In the genomic region with DNA sequence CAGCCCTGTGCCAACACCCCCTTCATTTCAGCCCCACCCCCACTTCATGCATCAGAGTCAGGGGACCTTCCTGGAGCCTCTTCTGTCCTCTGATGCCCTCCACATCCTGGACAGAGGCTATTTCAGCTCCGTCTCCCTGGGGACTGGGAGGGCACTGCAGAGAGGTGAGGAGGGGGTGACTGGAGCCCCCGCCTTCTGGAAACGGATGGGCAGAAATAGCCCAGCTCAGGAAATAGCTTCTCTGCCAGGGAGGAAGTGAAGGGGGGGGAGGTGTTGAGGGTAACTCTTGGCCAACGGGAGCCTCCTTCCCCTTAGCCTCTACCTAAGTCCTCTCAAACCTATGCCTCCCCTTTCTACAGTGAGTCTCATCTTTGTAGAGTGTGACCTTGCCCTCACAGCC, we compare ENCODE assay signal across 10 mouse cellular contexts. TPM values are rescaled to one million over a fixed set of nuclear protein-coding genes. Genes with fewer than 3 reads are reported as not detected.
DNase-seq lines count a peak whose midpoint lies in the region; ATAC-seq lines count a peak whose summit lies in the region.
"Had no signal": no experiment of that assay in that cellular context is flagged by ENCODE, and none has a peak within 500 bp of the region (broad histone marks: within the 10 kb centered on the region; RNA-seq: fewer than 3 reads in every experiment).

No protein-coding gene starts in this region.

- intact Hi-C loops in left cerebral cortex, postnatal 10 days (cut with DNase I): no loop called here

- ATAC-seq in kidney, embryonic 16.5 days (ENCODE audit: low FRiP score, low TSS enrichment): no peak
- ATAC-seq in lung, embryonic 16.5 days (ENCODE audit: low read depth): peak; percentile 19; the same call in 1 of the 2 replicates
- no peak for ATAC-seq in hindbrain, embryonic 11.5 days (ENCODE audit: low FRiP score)
- ATAC-seq: Patski had no signal

- H3K9me3 ChIP-seq in kidney, embryonic 16.5 days (ENCODE audit: low read length): no peaks in the 10 kb centered on the region
- H3K9me3 ChIP-seq in lung, embryonic 16.5 days (ENCODE audit: control insufficient read depth, low read length): no peaks in the 10 kb centered on the region
- no peaks in the 10 kb centered on the region for H3K9me3 ChIP-seq in hindbrain, embryonic 11.5 days (ENCODE audit: control insufficient read depth, low read length)

- H3K4me2 ChIP-seq in kidney, embryonic 16.5 days (replicated peaks; ENCODE audit: low read depth, low read length): peak overlapping the region; percentile 12; the same call in 1 of the 2 replicates
- H3K4me2 ChIP-seq in lung, embryonic 16.5 days (ENCODE audit: low read depth, low read length): no peak overlapping the region
- H3K4me2 ChIP-seq in hindbrain, embryonic 11.5 days (replicated peaks; ENCODE audit: low read depth, low read length): no peak overlapping the region

- H3K27me3 ChIP-seq in kidney, embryonic 16.5 days (ENCODE audit: insufficient read depth, low read length): peaks cover 50% of the 10 kb centered on the region
- H3K27me3 ChIP-seq in lung, embryonic 16.5 days (ENCODE audit: control insufficient read depth, insufficient read depth, low read depth, low read length): peaks cover 50% of the 10 kb centered on the region
- peaks cover 60% of the 10 kb centered on the region for H3K27me3 ChIP-seq in hindbrain, embryonic 11.5 days (ENCODE audit: control insufficient read depth, insufficient read depth, low read length)

- no peaks in the 10 kb centered on the region for H3K36me3 ChIP-seq in kidney, embryonic 16.5 days (ENCODE audit: insufficient read depth, low read length)
- H3K36me3 ChIP-seq in lung, embryonic 16.5 days (ENCODE audit: control insufficient read depth, insufficient read depth, low read length): no peaks in the 10 kb centered on the region
- H3K36me3 ChIP-seq in hindbrain, embryonic 11.5 days (ENCODE audit: control insufficient read depth, insufficient read depth, low read length): no peaks in the 10 kb centered on the region

- H3K27ac ChIP-seq in kidney, embryonic 16.5 days (ENCODE audit: low read length): peak overlapping the region; percentile 50
- peak overlapping the region; percentile 19; the same call in 1 of the 2 replicates for H3K27ac ChIP-seq in lung, embryonic 16.5 days (ENCODE audit: low read length)
- no peak overlapping the region for H3K27ac ChIP-seq in hindbrain, embryonic 11.5 days (ENCODE audit: low read depth, low read length)
- H3K27ac ChIP-seq: layer of hippocampus, adult 2 months had no signal

- no peak overlapping the region for H3K9ac ChIP-seq in kidney, embryonic 16.5 days (replicated peaks; ENCODE audit: low read length)
- H3K9ac ChIP-seq in lung, embryonic 16.5 days (ENCODE audit: low read length): no peak overlapping the region
- H3K9ac ChIP-seq in hindbrain, embryonic 11.5 days (ENCODE audit: low read depth, low read length): no peak overlapping the region

- H3K4me3 ChIP-seq in kidney, embryonic 16.5 days (ENCODE audit: low read length): no peak overlapping the region
- no peak overlapping the region for H3K4me3 ChIP-seq in lung, embryonic 16.5 days (ENCODE audit: low read length)
- H3K4me3 ChIP-seq in hindbrain, embryonic 11.5 days (ENCODE audit: low read depth, low read length): no peak overlapping the region
- H3K4me3 ChIP-seq: layer of hippocampus, adult 2 months had no signal

- 38% methylated on average over 4 of the region's 4 CpGs for WGBS in kidney, embryonic 16.5 days
- WGBS in lung, embryonic 16.5 days: 27% methylated on average over 4 of the region's 4 CpGs
- WGBS in hindbrain, embryonic 11.5 days: 36% methylated on average over 4 of the region's 4 CpGs

- peaks cover 12% of the 10 kb centered on the region for H3K4me1 ChIP-seq in kidney, embryonic 16.5 days (ENCODE audit: insufficient read depth, low read length)
- peaks cover 20% of the 10 kb centered on the region; the same call in 1 of the 2 replicates for H3K4me1 ChIP-seq in lung, embryonic 16.5 days (replicated peaks; ENCODE audit: control insufficient read depth, insufficient read depth, low read length)
- no peaks in the 10 kb centered on the region for H3K4me1 ChIP-seq in hindbrain, embryonic 11.5 days (replicated peaks; ENCODE audit: control insufficient read depth, insufficient read depth, low read length)

- peak; percentile 28 to 40 for DNase-seq in B cell, adult 2 months
- peak; percentile 70 for DNase-seq in adrenal gland, adult 8-10 months
- DNase-seq in left cerebral cortex, postnatal 10 days (ENCODE audit: extremely low spot score in 1 of 2, low spot score in 2 of 2): no peak
- no peak for DNase-seq in hindbrain, embryonic 11.5 days (ENCODE audit: low spot score)
- no peak for DNase-seq in retina, postnatal 1 day
- DNase-seq: cerebellum, adult 18-20 months had no signal

RNA-seq across cellular contexts. Expression of gene Exoc3l2, which starts 9.3 kb away (rescaled TPM):
- total RNA-seq in adrenal gland, adult 8-10 months (2022): 10 to 100 TPM; 31.9 to 69.2 (median 51.8) TPM
- 2.9 and 3.8 TPM in 2 replicates for polyA plus RNA-seq in kidney, embryonic 16.5 days (2015; fragmentation: Nextera tagmentation; extraction: Ambion mirVana)
- 0.72 and 1.1 TPM in 2 replicates for polyA plus RNA-seq in lung, embryonic 16.5 days (2015; fragmentation: Nextera tagmentation; extraction: Ambion mirVana)
- 1 to 10 TPM in 1 of 2 experiments, under 1 TPM in 1; 0.69 to 1.4 TPM for total RNA-seq in left cerebral cortex, postnatal 10 days (2021)
- 0.66 and 0.76 TPM in 2 replicates for polyA plus RNA-seq in hindbrain, embryonic 11.5 days (2014; fragmentation: Nextera tagmentation; extraction: Ambion mirVana)
- polyA plus RNA-seq: Patski had no signal

RNA-seq across cellular contexts. Expression of gene Mark4, which starts 13.8 kb away (rescaled TPM):
- total RNA-seq in adrenal gland, adult 8-10 months (2022): 10 to 100 TPM; 44.4 to 53.9 (median 47.6) TPM
- 6.8 and 6.9 TPM in 2 replicates for polyA plus RNA-seq in kidney, embryonic 16.5 days (2015; fragmentation: Nextera tagmentation; extraction: Ambion mirVana)
- 5.2 TPM in 2 replicates for polyA plus RNA-seq in lung, embryonic 16.5 days (2015; fragmentation: Nextera tagmentation; extraction: Ambion mirVana)
- 100 to 1,000 TPM; 110 to 115 TPM for total RNA-seq in left cerebral cortex, postnatal 10 days (2021)
- polyA plus RNA-seq in hindbrain, embryonic 11.5 days (2014; fragmentation: Nextera tagmentation; extraction: Ambion mirVana): 11.5 and 13.3 TPM in 2 replicates

RNA-seq across cellular contexts. Expression of gene Bloc1s3, which starts 35.8 kb away (rescaled TPM):
- total RNA-seq in adrenal gland, adult 8-10 months (2022): 10 to 100 TPM; 12.7 to 15.4 (median 13.6) TPM
- 1.8 and 2.2 TPM in 2 replicates for polyA plus RNA-seq in kidney, embryonic 16.5 days (2015; fragmentation: Nextera tagmentation; extraction: Ambion mirVana)
- 1.4 TPM in 2 replicates for polyA plus RNA-seq in lung, embryonic 16.5 days (2015; fragmentation: Nextera tagmentation; extraction: Ambion mirVana)
- total RNA-seq in left cerebral cortex, postnatal 10 days (2021): 1 to 10 TPM; 7.6 to 7.8 TPM
- 2.4 and 2.5 TPM in 2 replicates for polyA plus RNA-seq in hindbrain, embryonic 11.5 days (2014; fragmentation: Nextera tagmentation; extraction: Ambion mirVana)

RNA-seq across cellular contexts. Expression of gene Trappc6a, which starts 35.8 kb away (rescaled TPM):
- 100 to 1,000 TPM in 1 of 4 experiments, 10 to 100 TPM in 3; 77.7 to 107 (median 90.3) TPM for total RNA-seq in adrenal gland, adult 8-10 months (2022)
- polyA plus RNA-seq in kidney, embryonic 16.5 days (2015; fragmentation: Nextera tagmentation; extraction: Ambion mirVana): 89.7 and 94.2 TPM in 2 replicates
- 104 and 111 TPM in 2 replicates for polyA plus RNA-seq in lung, embryonic 16.5 days (2015; fragmentation: Nextera tagmentation; extraction: Ambion mirVana)
- 10 to 100 TPM; 18.4 to 24.1 TPM for total RNA-seq in left cerebral cortex, postnatal 10 days (2021)
- polyA plus RNA-seq in hindbrain, embryonic 11.5 days (2014; fragmentation: Nextera tagmentation; extraction: Ambion mirVana): 45.7 and 49.8 TPM in 2 replicates

RNA-seq across cellular contexts. Expression of gene Nkpd1, which starts 45.2 kb away (rescaled TPM):
- total RNA-seq in adrenal gland, adult 8-10 months (2022): under 1 TPM in 2 of 4 experiments, not detected in 2; 0.13 to 0.31 TPM
- polyA plus RNA-seq in kidney, embryonic 16.5 days (2015; fragmentation: Nextera tagmentation; extraction: Ambion mirVana): 0.11 and 0.14 TPM in 2 replicates
- 0.16 TPM in 1 of 2 replicates, not detected in the other for polyA plus RNA-seq in lung, embryonic 16.5 days (2015; fragmentation: Nextera tagmentation; extraction: Ambion mirVana)
- under 1 TPM; 0.49 to 0.94 TPM for total RNA-seq in left cerebral cortex, postnatal 10 days (2021)
- 0.10 and 0.17 TPM in 2 replicates for polyA plus RNA-seq in hindbrain, embryonic 11.5 days (2014; fragmentation: Nextera tagmentation; extraction: Ambion mirVana)

Comparison
In these comparisons a context has a peak if more than half of its experiments do, and no peak if none do; other contexts are left out.
1. DNase-seq: peak in B cell, adult 2 months (2 of 2) and adrenal gland, adult 8-10 months (single experiment); none in left cerebral cortex, postnatal 10 days (0 of 2), hindbrain, embryonic 11.5 days (single experiment) and retina, postnatal 1 day (single experiment).